Mouse (Mus musculus) kidney, postnatal 14 days (tissue): Measurements from ENCODE around the gene Rrp8.
"Not testable (repeated sequence)": the region's sequence is repeated elsewhere in the genome, so short reads cannot be mapped to it uniquely, and the experiment has no call there.

ENCODE experiments used
- DNase-seq: peaks from one replicate; pipeline ENCODE4 v3.0.0; 2022; ENCODE audit warnings: mixed read lengths

Gene Rrp8

DNA sequence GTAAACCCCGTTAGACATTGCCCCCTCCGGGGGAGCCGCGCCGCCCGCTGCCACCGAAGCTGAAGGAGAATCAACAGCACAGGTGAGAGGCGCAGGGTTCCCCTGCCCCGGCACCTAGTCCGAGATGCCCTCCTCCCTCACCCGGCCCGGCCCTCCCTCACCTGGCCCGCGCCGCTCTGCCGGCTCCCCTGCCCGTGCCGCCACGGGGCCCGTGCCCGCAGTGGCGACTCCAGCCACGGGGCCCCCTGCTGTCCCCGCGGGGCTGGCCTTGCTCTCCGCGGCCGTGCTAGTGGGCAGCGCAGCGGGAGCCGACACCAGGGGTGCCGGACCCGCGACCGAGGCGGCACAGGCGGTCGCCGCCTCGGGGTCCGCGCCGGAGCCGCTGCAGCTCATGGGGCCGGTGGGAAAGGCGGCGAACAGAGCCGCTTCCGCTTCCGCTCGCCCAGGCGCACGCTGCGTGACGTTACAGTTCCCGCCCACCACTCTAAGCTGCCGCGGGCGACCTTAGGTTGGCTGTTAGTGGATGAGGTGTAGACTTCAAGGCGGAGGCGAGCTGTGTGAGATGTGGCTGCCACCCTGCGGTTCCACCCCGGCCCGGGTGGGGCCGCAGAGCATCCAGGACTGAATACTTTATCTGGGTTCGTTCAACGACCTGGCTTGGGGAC, 6.9 kb upstream of the Rrp8 start, which contains the start of gene Taf10:
TSS of gene Taf10 (minus strand) at position 436 of the 665 bp plus-strand sequence.
- peak; percentile 93 for DNase-seq

DNA sequence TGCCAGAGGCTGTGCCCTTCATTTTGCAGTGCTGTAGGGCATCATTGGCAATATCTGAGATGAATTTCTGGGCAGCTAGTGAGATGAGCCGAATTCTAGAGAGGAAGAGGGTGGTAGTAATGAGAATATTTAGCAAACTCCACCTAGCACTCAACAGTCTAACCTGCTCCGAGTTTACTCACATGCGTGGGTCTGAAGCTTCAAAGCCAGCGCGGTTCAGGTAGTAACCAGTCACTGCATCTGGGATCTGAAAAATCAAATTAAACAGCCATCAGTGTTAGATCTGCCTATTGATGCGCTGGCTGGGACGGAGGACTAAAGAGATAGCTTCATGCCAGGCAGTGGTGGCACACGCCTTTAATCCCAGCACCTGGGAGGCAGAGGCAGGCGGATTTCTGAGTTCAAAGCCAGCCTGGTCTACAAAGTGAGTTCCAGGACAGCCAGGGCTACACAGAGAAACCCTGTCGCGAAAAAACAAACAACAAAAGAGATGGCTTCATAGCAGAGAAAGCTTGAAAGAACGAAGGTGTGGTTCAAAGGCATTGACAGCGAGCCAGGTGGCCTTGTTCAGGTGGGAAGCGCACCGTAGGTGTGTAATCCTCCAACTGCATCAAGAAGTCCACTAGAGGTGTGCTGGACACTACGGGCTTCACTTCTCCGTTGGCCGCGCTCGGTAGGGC, 6.2 kb upstream of the Rrp8 start:
- not testable (repeated sequence) for DNase-seq

DNA sequence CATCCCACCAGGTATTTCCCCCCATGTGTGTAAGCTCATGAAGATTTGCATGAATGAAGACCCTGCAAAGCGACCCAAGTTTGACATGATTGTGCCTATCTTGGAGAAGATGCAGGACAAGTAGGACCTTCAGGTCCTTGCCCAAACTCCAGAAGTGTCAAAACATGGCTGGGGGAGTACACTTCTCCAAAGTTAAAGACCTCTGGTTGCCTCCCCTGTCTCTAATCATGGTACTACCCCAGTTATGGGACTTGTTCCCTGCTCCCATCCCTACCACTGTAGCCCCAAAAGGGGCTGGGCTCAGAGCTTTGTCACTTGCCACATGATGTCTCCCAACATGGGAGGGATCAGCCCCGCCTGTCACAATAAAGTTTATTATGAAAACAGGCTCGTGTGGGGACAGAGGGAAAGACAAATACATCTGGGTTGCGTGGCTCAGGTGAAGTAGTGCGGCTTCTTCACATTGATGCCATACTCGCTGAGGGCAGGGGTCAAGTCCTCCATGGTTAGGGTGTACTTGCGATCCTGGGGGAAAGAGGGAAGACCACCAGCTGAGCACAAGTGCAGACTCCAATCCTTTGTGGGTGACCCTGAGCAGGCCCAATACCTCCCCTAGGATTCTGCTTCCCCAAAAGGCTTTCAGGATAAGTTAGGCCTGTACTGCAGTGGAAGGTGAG, 5.5 kb upstream of the Rrp8 start:
- DNase-seq: not testable (repeated sequence)

DNA sequence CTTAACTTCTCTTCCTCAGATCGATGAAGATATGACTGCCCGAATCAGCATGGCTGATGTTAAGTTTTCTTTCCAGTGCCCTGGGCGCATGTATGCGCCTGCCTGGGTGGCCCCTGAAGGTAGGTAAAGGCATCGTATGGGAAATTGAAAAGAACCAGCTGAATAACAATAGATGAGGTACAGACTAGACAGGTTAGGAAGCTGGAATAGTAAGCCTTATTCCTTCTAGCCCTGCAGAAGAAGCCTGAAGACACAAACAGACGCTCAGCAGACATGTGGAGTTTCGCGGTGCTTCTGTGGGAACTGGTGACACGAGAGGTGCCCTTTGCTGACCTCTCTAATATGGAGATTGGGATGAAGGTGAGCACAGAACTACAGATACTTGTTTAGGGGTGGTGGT, 4.8 kb upstream of the Rrp8 start:
- no peak for DNase-seq

DNA sequence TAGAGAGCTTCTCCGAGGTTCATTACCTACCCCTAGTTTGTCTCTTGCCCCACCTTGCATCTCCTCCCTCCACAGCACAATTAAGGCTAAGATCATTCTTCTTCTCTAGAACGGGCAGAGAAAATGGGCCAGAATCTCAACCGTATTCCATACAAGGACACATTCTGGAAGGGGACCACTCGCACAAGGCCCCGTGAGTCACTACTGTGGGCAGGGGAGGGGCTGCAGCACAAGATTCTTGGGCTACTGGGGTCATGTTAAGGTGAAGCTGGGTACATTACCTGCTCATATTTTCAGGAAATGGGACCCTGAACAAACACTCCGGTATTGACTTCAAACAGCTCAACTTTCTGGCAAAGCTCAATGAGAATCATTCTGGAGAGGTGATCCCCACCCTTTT, 3.7 kb upstream of the Rrp8 start:
- DNase-seq: no peak

DNA sequence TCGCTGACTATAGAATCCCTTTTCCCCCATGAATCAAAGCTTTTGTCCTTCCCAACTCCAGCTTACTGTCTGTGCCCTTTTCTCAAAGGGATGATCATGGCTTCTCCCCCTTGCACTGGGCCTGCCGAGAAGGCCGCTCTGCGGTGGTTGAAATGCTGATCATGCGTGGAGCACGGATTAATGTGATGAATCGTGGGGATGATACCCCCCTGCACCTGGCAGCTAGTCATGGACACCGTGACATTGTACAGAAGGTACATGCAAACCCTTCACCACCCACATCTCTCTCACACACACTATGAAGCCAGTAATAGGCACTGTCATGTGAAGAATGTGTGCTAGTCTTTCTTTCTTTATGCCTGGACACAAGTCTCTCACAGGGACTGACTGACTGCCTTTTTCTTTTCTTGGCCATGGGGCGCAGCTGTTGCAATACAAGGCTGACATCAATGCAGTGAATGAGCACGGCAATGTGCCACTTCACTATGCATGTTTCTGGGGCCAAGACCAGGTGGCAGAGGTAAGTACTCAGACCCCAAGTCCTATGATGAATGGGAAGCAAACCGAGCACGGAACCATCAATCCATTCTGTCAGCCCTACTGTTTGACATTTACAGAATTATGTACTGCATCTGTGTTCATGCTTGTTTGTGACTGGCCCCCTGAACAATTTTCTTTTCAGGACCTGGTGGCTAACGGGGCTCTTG, 3.1 kb upstream of the Rrp8 start:
- DNase-seq: no peak

DNA sequence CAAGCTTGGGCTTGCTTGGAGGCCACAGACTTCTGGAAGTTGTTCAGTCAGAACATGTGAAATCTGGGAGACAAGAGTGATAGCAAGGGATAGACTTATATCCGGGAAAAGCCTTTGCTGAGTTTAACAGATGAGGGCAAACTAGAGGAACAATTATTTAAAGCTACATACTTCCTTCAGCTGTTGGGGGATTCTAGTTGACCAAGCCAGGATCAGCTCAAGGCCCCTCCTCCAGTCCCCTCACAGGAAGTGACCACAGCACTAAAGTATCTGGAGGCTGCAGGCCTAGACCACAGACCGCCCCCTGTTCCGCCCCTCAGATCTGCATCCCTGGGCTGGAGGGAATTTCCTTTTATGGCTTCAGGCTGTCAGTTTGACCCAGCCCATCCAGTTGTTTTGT, 1.8 kb upstream of the Rrp8 start:
- DNase-seq: peak; percentile 87

DNA sequence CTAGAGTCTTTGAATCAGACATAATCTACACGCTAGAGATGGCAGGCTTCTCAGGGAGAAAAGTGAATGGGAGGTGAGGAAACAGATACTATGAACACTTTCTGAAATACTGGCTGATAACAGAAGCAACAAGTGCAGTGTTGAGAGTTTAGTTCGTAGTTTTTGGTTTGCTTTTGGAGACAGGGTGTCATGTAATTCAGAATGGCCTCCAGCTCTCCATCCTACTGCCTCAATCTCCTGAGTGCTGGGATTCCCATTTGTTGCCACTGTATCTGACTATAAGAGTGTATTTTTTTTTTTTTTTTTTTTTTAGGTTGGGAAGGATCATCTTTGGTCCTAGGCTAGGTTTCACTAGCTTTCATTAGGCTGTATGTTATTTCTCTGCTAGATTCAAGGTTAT, 1.1 kb upstream of the Rrp8 start:
- DNase-seq: no peak

DNA sequence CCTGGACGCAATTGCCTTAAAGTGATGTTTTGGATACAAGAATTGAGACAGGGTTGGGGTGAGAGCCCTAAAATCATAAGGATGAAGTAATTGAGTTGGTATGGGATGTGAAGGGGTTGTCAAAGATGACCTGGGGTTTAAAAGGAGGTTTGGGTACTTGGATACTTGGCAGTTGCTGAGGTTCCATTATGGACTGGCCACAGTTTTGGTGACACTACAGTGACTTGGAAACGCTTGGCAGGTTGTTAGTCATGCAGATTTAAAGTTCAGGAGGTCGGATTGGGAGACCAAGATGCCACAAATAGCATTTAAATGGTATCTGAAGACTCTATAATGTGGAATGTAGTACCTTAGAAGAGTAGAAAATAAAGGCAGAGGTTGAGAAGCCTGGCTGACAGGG, 463 bp upstream of the Rrp8 start:
- no peak for DNase-seq

DNA sequence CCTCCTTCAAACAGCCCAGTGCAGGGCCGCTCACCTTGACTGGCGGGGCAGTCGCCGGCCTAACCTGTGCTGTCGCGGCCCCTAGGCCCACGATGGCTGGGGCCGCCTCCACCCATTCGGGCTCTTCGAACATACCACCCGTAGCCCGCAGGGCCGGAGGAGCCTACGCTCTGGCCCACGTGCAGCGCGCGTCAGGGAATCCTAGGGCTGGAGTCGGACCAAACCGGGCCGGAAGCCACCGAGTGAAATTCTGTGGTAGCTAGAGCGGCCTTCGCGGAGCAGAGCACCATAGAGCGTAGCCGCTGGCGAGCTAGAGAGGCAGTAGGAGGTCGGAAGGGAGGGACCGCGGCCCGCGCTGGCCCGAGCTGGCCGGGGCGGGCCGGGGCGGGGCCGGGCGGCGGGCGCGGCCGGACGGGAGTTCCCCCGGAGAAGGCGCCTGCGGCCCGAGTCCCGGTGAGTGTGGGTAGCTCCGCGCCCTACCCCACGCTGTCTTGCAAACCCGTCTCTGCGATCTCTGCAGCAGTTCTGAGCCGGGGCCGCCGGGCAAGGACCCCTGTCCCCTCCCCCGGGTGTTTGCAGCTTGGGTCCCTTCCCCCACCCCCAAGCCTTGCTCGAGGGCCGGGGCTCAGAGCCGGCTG, 802 bp downstream of the Rrp8 start, which contains the start of gene Ilk:
TSS of gene Ilk (plus strand) at position 329 of the 638 bp plus-strand sequence.
- DNase-seq: peak; percentile 96

DNA sequence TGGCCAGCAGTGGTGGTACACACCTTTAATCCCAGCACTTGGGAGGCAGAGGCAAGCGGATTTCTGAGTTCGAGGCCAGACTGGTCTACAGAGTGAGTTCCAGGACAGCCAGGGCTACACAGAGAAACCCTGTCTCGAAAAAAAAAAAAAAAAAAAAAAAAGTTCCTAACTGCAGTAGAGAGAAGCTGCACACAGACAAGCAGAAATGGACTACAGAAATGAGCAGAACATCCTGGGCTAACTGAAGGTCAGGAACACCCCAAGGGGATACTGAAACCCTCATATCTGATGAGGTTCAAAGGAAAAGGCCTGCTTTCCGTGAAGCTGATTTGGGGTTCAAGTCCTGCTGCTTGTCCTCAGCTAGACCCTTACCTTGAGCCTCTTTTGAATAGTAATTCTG, 1.7 kb downstream of the Rrp8 start:
- DNase-seq: not testable (repeated sequence)

DNA sequence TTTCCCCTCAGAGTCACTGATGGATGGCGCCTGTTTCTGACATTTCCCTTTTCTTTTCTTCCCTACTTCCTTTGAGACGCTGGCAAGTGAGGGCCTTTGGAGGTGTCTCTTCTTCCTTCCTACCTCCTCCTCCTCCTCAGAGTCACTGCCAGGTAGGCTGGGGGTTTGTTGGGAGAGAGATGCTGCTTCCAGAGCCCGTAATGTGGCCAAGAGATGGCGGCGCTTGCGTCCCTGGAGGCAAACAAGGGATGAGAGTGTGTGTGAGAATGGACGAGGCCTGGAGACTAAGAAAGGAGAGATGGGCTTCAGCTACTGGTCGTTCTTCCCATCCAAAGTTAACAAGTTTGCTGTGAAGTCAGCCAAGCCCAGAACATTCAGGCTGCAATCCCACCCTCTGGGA, 2.4 kb downstream of the Rrp8 start:
- DNase-seq: no peak

DNA sequence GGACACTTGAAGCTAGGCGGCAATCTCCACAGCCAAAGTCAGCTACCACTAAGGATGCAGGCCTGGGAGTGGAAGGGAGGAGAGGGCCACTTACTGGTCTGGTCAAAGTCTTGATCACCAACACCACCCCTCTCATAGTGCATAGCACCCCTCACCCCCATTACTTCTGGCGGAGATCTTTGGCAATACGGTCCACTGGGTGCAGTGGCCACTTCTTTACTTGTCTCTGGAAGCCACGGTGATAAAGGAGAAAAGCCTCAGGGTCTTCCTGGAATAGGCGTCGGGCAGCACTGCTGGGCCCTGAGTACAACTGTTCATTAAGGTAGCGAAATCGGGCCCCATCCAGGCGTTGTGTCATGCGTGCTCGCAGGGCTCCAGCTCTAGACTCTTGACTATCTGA, 3.3 kb downstream of the Rrp8 start:
- DNase-seq: no peak

DNA sequence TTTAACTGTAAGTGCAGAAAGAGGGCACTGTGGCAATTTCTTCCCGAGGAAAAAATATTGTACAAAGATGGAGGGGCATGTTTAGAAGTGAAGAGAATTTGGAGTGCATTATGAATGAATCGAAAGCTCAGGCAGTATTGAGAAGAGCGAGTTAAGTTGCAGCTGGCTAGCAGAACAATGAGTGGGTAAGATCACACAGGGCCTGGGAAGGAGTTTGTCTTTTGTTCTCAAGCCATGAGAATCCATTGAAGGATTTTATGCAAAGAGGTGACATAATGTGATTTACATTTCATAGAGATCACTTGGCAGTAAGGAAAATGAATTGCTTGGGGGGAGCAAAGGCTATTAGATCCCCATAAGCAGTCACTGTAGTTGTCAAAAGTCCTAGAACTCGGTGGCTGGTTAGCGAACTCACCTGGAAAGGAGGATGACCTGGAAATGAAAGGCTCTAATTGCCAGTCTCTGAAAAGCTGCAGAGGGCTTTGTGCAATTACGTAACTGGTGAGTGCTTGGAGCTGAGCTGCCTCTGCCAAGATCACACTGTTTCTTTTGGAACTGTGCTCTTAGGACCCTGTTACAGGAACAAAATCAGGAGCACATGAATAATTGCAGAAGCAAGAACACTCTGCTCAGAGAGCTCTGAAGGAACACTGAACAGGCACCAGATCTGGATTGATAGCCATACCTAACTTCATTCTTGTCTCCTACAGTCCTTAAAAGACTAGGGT, 8.3 kb downstream of the Rrp8 start:
- DNase-seq: no peak

DNA sequence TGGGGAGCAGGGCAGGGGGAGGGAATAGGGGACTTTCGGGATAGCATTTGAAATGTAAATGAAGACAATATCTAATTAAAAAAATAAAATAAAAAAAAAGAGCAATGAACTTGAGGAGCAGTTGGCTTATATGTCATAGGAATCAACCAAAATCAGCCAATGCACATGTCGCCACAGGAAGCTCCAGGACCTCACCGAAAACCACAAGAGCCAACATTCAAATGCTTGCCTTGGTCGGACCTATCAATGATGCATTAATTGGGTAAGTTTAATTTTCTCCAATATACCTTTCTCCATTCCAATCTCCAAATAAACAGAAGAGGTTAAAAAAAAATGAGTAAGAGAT, 10.2 kb downstream of the Rrp8 start:
- no peak for DNase-seq

DNA sequence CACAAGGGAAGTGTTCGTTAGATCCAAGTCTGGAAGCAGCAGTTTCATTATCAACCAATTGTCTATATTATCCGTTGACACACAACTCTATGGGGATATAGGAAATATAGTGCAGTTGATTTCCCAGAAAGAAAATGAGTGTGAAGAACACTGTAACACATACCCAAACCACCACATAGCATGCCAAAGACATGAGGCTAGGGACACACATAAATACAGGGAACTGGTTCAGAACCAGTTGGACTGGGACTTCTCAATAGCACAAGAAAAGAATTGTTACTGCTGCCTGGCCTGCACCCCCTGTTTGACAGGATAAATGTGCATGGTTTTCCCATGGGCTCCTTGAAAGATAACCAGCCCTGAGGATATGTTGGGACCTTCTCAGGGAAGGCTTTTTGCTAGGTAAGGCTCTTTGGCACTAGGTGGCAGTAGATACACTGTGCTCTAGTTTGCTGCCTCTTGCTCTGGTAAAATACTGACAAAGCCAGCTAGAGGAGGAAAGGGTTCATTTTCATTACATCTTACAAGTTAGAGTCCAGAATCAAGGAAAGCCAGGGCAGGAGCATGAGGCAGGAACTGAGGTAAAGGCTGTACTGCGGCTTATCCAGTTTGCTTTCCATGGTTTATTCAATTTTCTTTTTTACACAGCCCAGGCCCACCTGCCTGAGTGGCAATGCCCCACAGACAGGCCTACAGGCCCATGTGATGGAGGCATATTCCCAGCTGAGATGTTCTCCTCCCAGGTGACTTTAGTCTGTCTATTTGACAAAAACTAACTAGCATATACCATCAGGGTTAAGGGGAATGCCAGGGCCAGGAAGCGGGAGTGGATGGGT, 10.8 kb downstream of the Rrp8 start:
- peak; percentile 71 for DNase-seq

DNA sequence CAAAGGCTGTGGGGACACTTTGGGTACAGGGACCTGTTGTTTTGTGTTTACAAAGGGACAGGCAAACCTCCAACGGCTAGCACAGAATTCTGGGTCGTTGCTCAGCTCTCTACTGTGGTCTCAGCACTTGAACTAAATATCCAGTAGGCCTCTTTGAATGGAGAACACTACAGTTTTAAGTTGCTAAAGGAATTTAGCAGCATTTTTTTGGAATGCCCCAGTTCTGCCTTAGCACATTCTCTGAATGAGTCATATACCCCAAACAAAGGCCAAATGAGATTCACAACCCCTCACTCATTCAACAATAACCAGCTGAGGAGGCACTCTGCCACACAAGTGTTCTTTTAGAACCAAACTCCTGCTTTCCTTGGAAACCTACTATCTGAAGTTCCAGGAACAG, 15.3 kb downstream of the Rrp8 start:
- DNase-seq: no peak

DNA sequence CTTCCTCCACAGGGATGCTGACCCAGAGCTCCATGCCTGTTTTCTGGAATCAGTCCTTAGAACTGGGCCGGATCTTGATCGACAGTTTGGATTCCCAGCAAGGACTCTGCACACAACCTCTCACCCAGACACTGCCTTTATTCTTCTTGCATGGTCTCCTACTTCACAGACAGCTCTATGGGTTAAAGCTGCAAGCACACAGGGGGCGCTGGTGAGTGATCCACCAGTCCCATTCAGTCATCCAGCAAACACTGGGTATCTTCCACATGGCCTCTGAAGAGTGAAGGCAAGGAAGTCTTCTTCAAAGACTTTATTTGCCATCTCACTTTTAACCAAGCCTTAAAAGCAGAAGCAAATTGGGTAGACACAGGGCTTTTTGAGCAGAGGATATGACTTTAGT, 21.8 kb downstream of the Rrp8 start:
- no peak for DNase-seq

DNA sequence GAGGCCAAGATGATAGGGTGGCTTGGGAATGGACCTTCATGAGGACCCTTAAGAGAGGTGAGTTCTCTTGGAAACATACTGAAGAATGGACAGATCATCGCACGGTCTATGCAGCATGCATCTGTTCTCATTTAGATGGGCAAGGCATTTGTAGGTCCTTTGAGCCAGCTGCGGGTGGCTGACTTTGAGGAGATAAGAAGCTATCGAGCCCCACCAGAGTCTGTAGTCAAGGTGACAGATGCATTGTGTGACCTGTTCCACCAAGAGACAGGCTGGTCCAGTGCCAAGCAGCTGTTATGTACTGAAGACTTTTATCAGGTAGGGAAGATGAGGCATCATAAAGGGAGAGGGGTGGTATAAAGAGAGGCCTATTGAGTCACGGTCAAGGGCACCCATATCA, 28.5 kb downstream of the Rrp8 start:
- no peak for DNase-seq

DNA sequence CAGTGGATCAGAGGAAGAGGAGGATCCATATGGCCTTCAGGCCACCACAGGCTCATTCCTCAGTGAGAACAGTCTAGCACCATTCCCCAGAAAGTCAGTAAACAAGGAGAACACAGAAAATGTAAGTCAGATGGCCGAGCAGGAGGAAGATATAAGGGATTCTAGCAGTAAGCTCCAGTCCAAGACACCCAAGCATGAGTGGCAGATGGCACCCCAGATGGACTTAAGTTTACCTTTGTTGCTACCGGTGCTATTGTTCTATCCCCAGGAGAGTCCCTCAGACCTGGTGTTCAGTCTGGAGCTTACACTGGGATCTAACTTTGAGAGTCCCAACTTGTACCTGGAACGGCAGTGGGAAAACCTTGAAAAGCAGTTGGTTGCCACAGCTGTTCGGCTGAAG, 33.4 kb downstream of the Rrp8 start:
- DNase-seq: no peak

DNA sequence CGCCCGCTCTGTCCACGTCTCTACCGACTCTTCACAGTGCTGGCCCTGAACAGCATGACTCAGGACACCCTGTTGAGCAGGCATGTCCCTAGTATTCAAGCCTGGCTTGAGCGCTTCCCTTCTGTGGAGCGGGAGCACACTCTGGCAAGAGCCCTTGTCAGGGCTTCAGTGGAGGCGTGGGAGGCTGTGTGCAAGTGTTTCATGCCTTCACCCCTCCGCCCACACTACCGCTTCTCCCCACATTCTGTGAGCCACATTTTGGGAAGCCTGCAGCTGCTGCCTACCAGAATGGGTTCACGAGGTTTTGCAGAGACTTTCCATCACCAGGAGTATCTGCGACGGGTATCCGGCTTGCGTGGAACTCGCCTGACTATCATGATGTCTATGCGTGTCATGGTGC, 34.0 kb downstream of the Rrp8 start:
- DNase-seq: no peak
